ENCODE assay signal across 20 mouse cellular contexts in genomic region chr12:118466837-118467236, GRCm38 (mm10).
DNase-seq lines count a peak whose midpoint lies in the region; ATAC-seq and TF ChIP-seq lines count a peak whose summit lies in the region.
"Had no signal": no experiment of that assay in that cellular context is flagged by ENCODE, and none has a peak within 500 bp of the region (broad histone marks: within the 10 kb centered on the region; RNA-seq: fewer than 3 reads in every experiment).

No protein-coding gene starts in this region.

- no peak overlapping the region for H3K4me2 ChIP-seq in liver, embryonic 14.5 days (ENCODE audit: low read depth)
- no peak overlapping the region for H3K4me2 ChIP-seq in liver, postnatal 0 days (ENCODE audit: low read depth, low read length)
- H3K4me2 ChIP-seq: embryonic facial prominence, embryonic 13.5 days; forebrain, embryonic 12.5 days; heart, embryonic 11.5 days; hindbrain, embryonic 14.5 days; intestine, embryonic 15.5 days had no signal

- no peak for ATAC-seq in liver, embryonic 14.5 days (ENCODE audit: insufficient read depth)
- ATAC-seq in liver, postnatal 0 days = no peak
- ATAC-seq: activated CD4-positive, CD25-positive, alpha-beta regulatory T cell, adult 4 months; forebrain, embryonic 16.5 days; intestine, embryonic 15.5 days had no signal

- no peak for DNase-seq in liver, embryonic 14.5 days (ENCODE audit: low read depth in 3 of 3, low spot score in 3 of 3)
- no peak for DNase-seq in liver, postnatal 0 days
- DNase-seq in ES-CJ7 (ENCODE audit: low read depth, low spot score) = peak; percentile 24
- DNase-seq in NIH3T3 (ENCODE audit: low read depth) = peak; percentile 6
- DNase-seq in embryo, embryonic 10 days (ENCODE audit: low spot score) = no peak
- DNase-seq in cerebellum, postnatal 25 days = no peak
- DNase-seq: adrenal gland, adult 2 months; adrenal gland, postnatal 36 days; cerebellum, adult 2 months; cerebellum, postnatal 10 days; gastrocnemius, postnatal 10 days; heart, adult 2 months had no signal

- H3K9ac ChIP-seq in liver, embryonic 14.5 days (replicated peaks) = no peak overlapping the region
- H3K9ac ChIP-seq in liver, postnatal 0 days (replicated peaks) = no peak overlapping the region
- H3K9ac ChIP-seq: embryonic facial prominence, embryonic 13.5 days; forebrain, embryonic 12.5 days; hindbrain, embryonic 14.5 days; intestine, embryonic 15.5 days had no signal

- 0 out of 2 replicates have a peak, but pooled peaks have one; percentile 4 for TF ChIP-seq CTCF in liver, embryonic 14.5 days (IDR thresholded peaks at IDR 0.05; ENCODE audit: low read depth)
- no peak for TF ChIP-seq CTCF in liver, postnatal 0 days (IDR thresholded peaks at IDR 0.05; ENCODE audit: low read depth)

- no peak for TF ChIP-seq EP300 in liver, embryonic 14.5 days (IDR thresholded peaks at IDR 0.05; ENCODE audit: low read depth)
- no peak for TF ChIP-seq EP300 in liver, postnatal 0 days (IDR thresholded peaks at IDR 0.05; ENCODE audit: low read depth)

- H3K27me3 ChIP-seq in liver, embryonic 14.5 days (ENCODE audit: control insufficient read depth, insufficient read depth, low read length) = no peaks in the 10 kb centered on the region
- H3K27me3 ChIP-seq in liver, postnatal 0 days (ENCODE audit: insufficient read depth, low read length) = no peaks in the 10 kb centered on the region
- H3K27me3 ChIP-seq: intestine, embryonic 15.5 days had no signal

- no peaks in the 10 kb centered on the region for H3K4me1 ChIP-seq in liver, embryonic 14.5 days (replicated peaks; ENCODE audit: control insufficient read depth in 2 of 2, insufficient read depth in 2 of 2, low read length in 1 of 2)
- no peaks in the 10 kb centered on the region for H3K4me1 ChIP-seq in liver, postnatal 0 days (ENCODE audit: insufficient read depth)
- H3K4me1 ChIP-seq: embryonic facial prominence, embryonic 13.5 days; forebrain, embryonic 12.5 days; hindbrain, embryonic 10.5 days; intestine, embryonic 15.5 days had no signal

- no peak overlapping the region for H3K27ac ChIP-seq in liver, embryonic 14.5 days
- H3K27ac ChIP-seq in liver, postnatal 0 days (ENCODE audit: low read depth) = no peak overlapping the region
- H3K27ac ChIP-seq: embryonic facial prominence, embryonic 13.5 days; forebrain, embryonic 12.5 days; heart, adult 2 months; hindbrain, embryonic 10.5 days; hindbrain, embryonic 14.5 days; intestine, embryonic 15.5 days had no signal

- no peak overlapping the region for H3K4me3 ChIP-seq in liver, embryonic 14.5 days (ENCODE audit: insufficient read depth in 1 of 2, low read depth in 2 of 2, low read length in 2 of 2)
- H3K4me3 ChIP-seq in liver, postnatal 0 days (ENCODE audit: low read depth, low read length) = no peak overlapping the region
- H3K4me3 ChIP-seq: embryonic facial prominence, embryonic 13.5 days; forebrain, embryonic 12.5 days; heart, adult 2 months; hindbrain, embryonic 10.5 days; intestine, embryonic 15.5 days had no signal

- WGBS in liver, embryonic 14.5 days (ENCODE audit: insufficient replicate concordance) = 38% methylated on average over 3 of the region's 3 CpGs
- 67% methylated on average over 3 of the region's 3 CpGs for WGBS in liver, postnatal 0 days (ENCODE audit: insufficient replicate concordance)

- H3K36me3 ChIP-seq in liver, embryonic 14.5 days (replicated peaks; ENCODE audit: control insufficient read depth, insufficient read depth, low read depth) = no peaks in the 10 kb centered on the region
- H3K36me3 ChIP-seq in liver, postnatal 0 days (replicated peaks; ENCODE audit: insufficient read depth, low read length) = no peaks in the 10 kb centered on the region
- H3K36me3 ChIP-seq: embryonic facial prominence, embryonic 13.5 days; forebrain, embryonic 12.5 days; hindbrain, embryonic 10.5 days; intestine, embryonic 15.5 days had no signal

- H3K9me3 ChIP-seq in liver, embryonic 14.5 days (ENCODE audit: control insufficient read depth, low read length) = no peaks in the 10 kb centered on the region
- H3K9me3 ChIP-seq in liver, postnatal 0 days (ENCODE audit: low read length) = peaks cover 6% of the 10 kb centered on the region; the same call in 1 of the 2 replicates
- H3K9me3 ChIP-seq: embryonic facial prominence, embryonic 13.5 days had no signal

Comparison
In these comparisons a context has a peak if more than half of its experiments do, and no peak if none do; other contexts are left out.
1. DNase-seq: peak in ES-CJ7 (single experiment) and NIH3T3 (single experiment); none in liver, embryonic 14.5 days (0 of 3), liver, postnatal 0 days (single experiment), embryo, embryonic 10 days (single experiment) and cerebellum, postnatal 25 days (0 of 2).